Mouse (Mus musculus) CH12.LX (cell line): ENCODE data around the gene Net1.
"Not testable (repeated sequence)": the region's sequence is repeated elsewhere in the genome, so short reads cannot be mapped to it uniquely, and the experiment has no call there.

Source experiments
- CHD1 ChIP-seq: IDR thresholded peaks from 2 replicates; pipeline ENCODE4 v1.6.1; 2012; ENCODE audit warnings: low read depth, low read length, improper control_type of control experiment, inconsistent platforms
- CTCF ChIP-seq, 2 experiments: IDR thresholded peaks in 1 of 2; conservative IDR thresholded peaks in 1 of 2; 2 replicates each; pipeline ENCODE4 v1.5.1; 2011 to 2012; ENCODE audit warnings: low read depth in 2 of 2, low read length in 2 of 2, improper control_type of control experiment in 1 of 2, inconsistent platforms in 1 of 2, mild to moderate bottlenecking in 1 of 2, moderate library complexity in 1 of 2
- KAT2A ChIP-seq: IDR thresholded peaks from 2 replicates; pipeline ENCODE4 v1.6.1; 2012; ENCODE audit warnings: low read length, improper control_type of control experiment, inconsistent platforms; ENCODE audit not compliant: insufficient replicate concordance
- POLR2A ChIP-seq: IDR thresholded peaks from 2 replicates; pipeline ENCODE4 v1.6.1; 2011; ENCODE audit warnings: low read depth, mild to moderate bottlenecking, improper control_type of control experiment, low read length
- RCOR1 ChIP-seq: conservative IDR thresholded peaks from 2 replicates; pipeline ENCODE4 v1.6.1; 2012; ENCODE audit warnings: low read depth, mild to moderate bottlenecking, inconsistent platforms, low read length, improper control_type of control experiment

- TF ChIP-seq CHD1; CTCF (conservative IDR thresholded peaks at IDR 0.05 in 1 of 2, IDR thresholded peaks at IDR 0.05 in 1 of 2; ENCODE audit: low read depth in 2 of 2, low read length in 2 of 2); KAT2A; POLR2A; RCOR1: not testable (repeated sequence)
Observed at GRCm38 (mm10) chr13:3898202-3898601, 19.8 kb downstream of the Net1 start.
